ENCODE assay signal across 25 mouse cellular contexts in the genomic region with DNA sequence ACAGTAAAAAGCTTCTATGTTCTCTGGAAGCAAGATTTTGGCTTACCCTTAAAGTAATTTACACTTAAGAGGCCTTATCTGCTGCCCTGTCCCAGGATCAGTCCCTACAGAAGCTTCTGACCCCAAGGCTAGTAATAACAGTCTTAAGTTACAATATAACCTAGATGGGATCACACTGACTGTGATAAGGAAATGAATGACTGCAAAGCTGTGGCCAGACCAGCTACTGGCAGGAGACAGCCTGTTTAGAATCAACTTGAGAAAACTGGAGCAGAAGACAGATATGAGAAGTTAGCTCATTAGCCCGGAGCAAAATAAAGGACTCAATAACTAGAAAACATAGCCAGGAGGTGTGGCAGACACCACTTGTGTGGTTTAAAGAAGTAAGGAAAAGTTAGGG. TPM values are rescaled to one million over a fixed set of nuclear protein-coding genes. Genes with fewer than 3 reads are reported as not detected.
DNase-seq lines count a peak whose midpoint lies in the region; ATAC-seq and TF ChIP-seq lines count a peak whose summit lies in the region.
"Had no signal": no experiment of that assay in that cellular context is flagged by ENCODE, and none has a peak within 500 bp of the region (broad histone marks: within the 10 kb centered on the region; RNA-seq: fewer than 3 reads in every experiment).

No protein-coding gene starts in this region.

- no peak overlapping the region for H3K9ac ChIP-seq in kidney, embryonic 16.5 days (replicated peaks; ENCODE audit: low read length)
- no peak overlapping the region for H3K9ac ChIP-seq in ES-Bruce4 (ENCODE audit: low read depth, poor library complexity, severe bottlenecking)
- H3K9ac ChIP-seq: embryonic facial prominence, embryonic 13.5 days; embryonic facial prominence, embryonic 15.5 days; forebrain, embryonic 12.5 days had no signal

- TF ChIP-seq EP300 in ES-Bruce4 (IDR thresholded peaks at IDR 0.05; ENCODE audit: insufficient read depth, low read depth, low read length) = no peak

- no peaks in the 10 kb centered on the region for H3K4me1 ChIP-seq in kidney, adult 2 months (ENCODE audit: control insufficient read depth, insufficient read depth, low read length)
- H3K4me1 ChIP-seq in kidney, embryonic 16.5 days (ENCODE audit: insufficient read depth, low read length) = peaks cover 10% of the 10 kb centered on the region
- H3K4me1 ChIP-seq in ES-Bruce4 (ENCODE audit: control insufficient read depth, insufficient read depth, low read length) = no peaks in the 10 kb centered on the region
- H3K4me1 ChIP-seq: forebrain, embryonic 12.5 days had no signal

- no peak overlapping the region for H3K4me3 ChIP-seq in kidney, adult 2 months (ENCODE audit: insufficient read depth, low read depth, low read length)
- no peak overlapping the region for H3K4me3 ChIP-seq in kidney, embryonic 16.5 days (ENCODE audit: low read length)
- no peak overlapping the region for H3K4me3 ChIP-seq in ES-Bruce4 (ENCODE audit: low read depth, low read length)
- H3K4me3 ChIP-seq: embryonic facial prominence, embryonic 13.5 days; embryonic facial prominence, embryonic 15.5 days; erythroblast, embryonic 14.5 days; forebrain, embryonic 10.5 days; forebrain, embryonic 12.5 days had no signal

- no peak for TF ChIP-seq POLR2A in kidney, adult 2 months (IDR thresholded peaks at IDR 0.05; ENCODE audit: low read depth, low read length)
- no peak for TF ChIP-seq POLR2A in ES-Bruce4 (IDR thresholded peaks at IDR 0.05; ENCODE audit: insufficient read depth, low read length)

- TF ChIP-seq CTCF in kidney, adult 2 months (conservative IDR thresholded peaks at IDR 0.05; ENCODE audit: insufficient read depth, insufficient read length, low read depth, low read length) = no peak
- TF ChIP-seq CTCF in ES-Bruce4 (IDR thresholded peaks at IDR 0.05; ENCODE audit: low read depth, low read length) = no peak

- no peak for ATAC-seq in kidney, embryonic 16.5 days (ENCODE audit: low FRiP score, low TSS enrichment)
- ATAC-seq: CD4-positive, CD25-positive, alpha-beta regulatory T cell, adult 4 months; forebrain, embryonic 14.5 days; forebrain, embryonic 16.5 days had no signal

- H3K9me3 ChIP-seq in kidney, embryonic 16.5 days (ENCODE audit: low read length) = peaks cover 5% of the 10 kb centered on the region; the same call in 1 of the 2 replicates
- peaks cover 14% of the 10 kb centered on the region for H3K9me3 ChIP-seq in ES-Bruce4 (replicated peaks; ENCODE audit: control insufficient read depth, insufficient read depth, low read length, poor library complexity, severe bottlenecking)
- H3K9me3 ChIP-seq: embryonic facial prominence, embryonic 13.5 days; embryonic facial prominence, embryonic 15.5 days; forebrain, embryonic 12.5 days had no signal

- no peak overlapping the region for H3K27ac ChIP-seq in kidney, adult 2 months (ENCODE audit: insufficient read depth, low read depth, low read length)
- no peak overlapping the region for H3K27ac ChIP-seq in kidney, embryonic 16.5 days (ENCODE audit: low read length)
- peak overlapping the region; percentile 23; the same call in 1 of the 2 replicates for H3K27ac ChIP-seq in ES-Bruce4 (ENCODE audit: insufficient read depth, low read length)
- H3K27ac ChIP-seq: embryonic facial prominence, embryonic 13.5 days; embryonic facial prominence, embryonic 15.5 days; forebrain, embryonic 10.5 days; forebrain, embryonic 12.5 days had no signal

- peak; percentile 15 for DNase-seq in heart, adult 11 months
- DNase-seq in heart, adult 8-10 months (ENCODE audit: low spot score) = no peak
- DNase-seq in kidney, adult 2 months = peak; percentile 45
- DNase-seq: adrenal gland, adult 2 months; adrenal gland, postnatal 10 days; adrenal gland, postnatal 25 days; B cell, adult 2 months; cerebellum, adult 11 months; cerebellum, adult 18-20 months; cerebellum, adult 8-10 months; cerebellum, adult 9-11 months; cerebellum, postnatal 14 days; cerebellum, postnatal 36 days; embryo, embryonic 11 days had no signal

- no peak overlapping the region for H3K4me2 ChIP-seq in kidney, embryonic 16.5 days (replicated peaks; ENCODE audit: low read depth, low read length)
- H3K4me2 ChIP-seq: embryonic facial prominence, embryonic 13.5 days; embryonic facial prominence, embryonic 15.5 days; forebrain, embryonic 12.5 days had no signal

- no peaks in the 10 kb centered on the region for H3K36me3 ChIP-seq in kidney, adult 2 months (ENCODE audit: control insufficient read depth, insufficient read depth, low read length)
- H3K36me3 ChIP-seq in kidney, embryonic 16.5 days (ENCODE audit: insufficient read depth, low read length) = no peaks in the 10 kb centered on the region
- H3K36me3 ChIP-seq in ES-Bruce4 (ENCODE audit: control insufficient read depth, insufficient read depth, low read length, poor library complexity, severe bottlenecking) = no peaks in the 10 kb centered on the region
- H3K36me3 ChIP-seq: embryonic facial prominence, embryonic 13.5 days; embryonic facial prominence, embryonic 15.5 days; forebrain, embryonic 10.5 days; forebrain, embryonic 12.5 days had no signal

- H3K27me3 ChIP-seq in kidney, adult 2 months (replicated peaks; ENCODE audit: control insufficient read depth, insufficient read depth, low read length) = no peaks in the 10 kb centered on the region
- no peaks in the 10 kb centered on the region for H3K27me3 ChIP-seq in kidney, embryonic 16.5 days (ENCODE audit: insufficient read depth, low read length)
- no peaks in the 10 kb centered on the region for H3K27me3 ChIP-seq in ES-Bruce4 (ENCODE audit: control insufficient read depth, insufficient read depth, low read length, poor library complexity, severe bottlenecking)
- H3K27me3 ChIP-seq: CH12.LX; embryonic facial prominence, embryonic 13.5 days; embryonic facial prominence, embryonic 15.5 days; forebrain, embryonic 12.5 days had no signal

- 61% methylated on average over 1 of the region's 1 CpGs for WGBS in kidney, adult 2 months
- 81% methylated on average over 1 of the region's 1 CpGs for WGBS in kidney, embryonic 16.5 days

RNA-seq across cellular contexts. Expression of a gene that starts 33.6 kb away (rescaled TPM):
- 10 to 100 TPM in 3 of 4 experiments, 1 to 10 TPM in 1; 8.0 to 11.3 (median 10.9) TPM for total RNA-seq in heart, adult 8-10 months (2022)
- 6.5 and 9.2 TPM in 2 replicates for polyA plus RNA-seq in kidney, adult 2 months (2012; rRNA removed)
- 7.3 and 7.4 TPM in 2 replicates for polyA plus RNA-seq in kidney, embryonic 16.5 days (2015; fragmentation: Nextera tagmentation; extraction: Ambion mirVana)
- 6.0 and 9.6 TPM in 2 replicates for polyA plus RNA-seq in ES-Bruce4 (2011; ENCODE audit: insufficient read depth, insufficient read length, low read depth, missing spikeins)
